Mouse (Mus musculus): ENCODE results near the gene Kcnd2. TPM values are rescaled to one million over a fixed set of nuclear protein-coding genes. Genes with fewer than 3 reads are reported as not detected.
"Not testable (repeated sequence)": the region's sequence is repeated elsewhere in the genome, so short reads cannot be mapped to it uniquely, and the experiment has no call there.

Gene Kcnd2
- total RNA-seq (2017): not detected in 2 replicates

- peak; percentile 12; the same call in 1 of the 2 replicates for ATAC-seq (replicated peaks; ENCODE audit: low read depth, poor library complexity, severe bottlenecking)
Observed at GRCm38 (mm10) chr6:21215491-21216191, at the start of gene Kcnd2. Kcnd2 (plus strand) TSS chr6:21215503.

DNA sequence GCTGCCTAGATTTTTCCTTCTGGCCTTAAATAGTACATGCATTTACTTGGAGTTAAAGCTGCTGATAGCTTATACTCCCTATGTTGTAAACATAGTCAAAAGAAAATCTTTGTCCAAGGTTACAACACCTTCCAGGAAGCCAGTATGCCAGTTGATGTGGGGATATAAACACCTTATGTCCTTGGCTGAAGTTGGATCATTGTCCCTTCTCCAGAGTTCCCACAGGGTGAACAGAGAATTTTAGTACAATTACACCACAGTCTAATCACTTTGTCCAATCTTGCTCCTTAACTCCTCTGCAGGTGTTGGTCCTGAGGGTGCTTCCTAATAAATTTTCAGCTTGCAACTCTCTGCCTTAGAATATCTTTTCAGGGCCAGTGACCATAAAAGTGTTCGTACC lies 48.7 kb upstream of the Kcnd2 start:
- ATAC-seq (replicated peaks; ENCODE audit: low read depth, poor library complexity, severe bottlenecking): no peak

DNA sequence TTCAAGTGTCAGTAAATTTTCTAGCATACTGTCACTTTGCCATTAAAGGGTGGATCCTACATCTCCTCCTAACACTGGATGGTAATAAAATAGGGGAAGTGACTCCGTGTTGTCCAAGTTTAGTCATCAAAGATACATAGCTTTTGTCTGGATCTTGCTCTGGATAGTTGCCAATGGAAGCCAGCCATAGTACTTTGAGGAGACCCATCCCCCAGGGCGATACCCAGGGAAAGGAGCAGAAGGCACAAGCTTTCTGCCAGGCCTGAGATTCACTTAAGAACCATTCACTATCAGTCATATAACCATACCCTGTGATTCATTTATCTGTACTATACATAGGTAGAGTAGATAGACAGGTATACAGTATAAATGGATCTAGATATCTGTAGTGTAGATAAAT lies 20.0 kb upstream of the Kcnd2 start:
- ATAC-seq (replicated peaks; ENCODE audit: low read depth, poor library complexity, severe bottlenecking): no peak

GRCm38 (mm10) chr6:21213865-21214672 lies 1.2 kb upstream of the Kcnd2 start:
- peak; percentile 89 for ATAC-seq (replicated peaks; ENCODE audit: low read depth, poor library complexity, severe bottlenecking)

DNA sequence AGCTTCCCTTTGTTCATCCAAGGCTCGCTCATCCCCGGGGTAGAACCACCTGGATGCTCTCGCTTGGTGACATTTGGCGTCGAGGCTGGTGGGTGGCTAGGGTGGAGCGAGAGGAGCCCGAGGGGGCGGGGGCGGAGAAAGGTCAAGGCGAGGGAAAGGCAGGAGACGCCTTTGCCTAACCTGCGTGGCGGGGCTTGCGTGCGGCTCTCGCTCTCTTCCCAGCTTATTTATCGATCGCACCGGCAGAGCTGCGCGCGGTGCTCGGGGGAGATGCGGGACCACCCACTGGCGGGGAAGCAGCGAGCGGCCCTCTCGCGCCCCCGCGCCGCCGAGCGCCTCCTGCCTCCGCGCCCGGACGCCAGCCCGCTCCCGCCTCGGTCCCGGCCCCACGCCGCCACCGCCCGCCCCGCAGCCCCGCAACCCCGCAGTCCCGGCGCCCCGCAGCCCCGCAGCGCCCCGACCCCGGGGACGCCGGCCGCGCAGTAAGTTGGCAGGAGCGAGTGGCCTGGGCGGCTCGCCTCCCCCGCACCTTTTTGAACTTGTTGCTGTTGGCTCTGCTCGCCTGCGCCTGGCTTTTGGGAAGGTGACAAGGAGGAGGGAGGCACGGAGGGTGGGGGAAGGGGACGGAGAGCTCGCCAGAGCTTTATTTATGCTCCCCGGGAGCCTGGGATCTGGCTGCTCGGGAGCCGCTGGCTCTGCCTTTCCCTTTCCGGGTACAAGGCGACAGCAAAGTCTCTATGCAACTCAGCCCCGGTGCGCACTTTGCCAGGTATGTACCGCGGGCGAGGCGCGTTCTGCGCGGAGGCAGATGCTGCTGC lies 421 bp upstream of the Kcnd2 start:
- 0 out of 2 replicates have a peak, but pooled peaks have one; percentile 15 for ATAC-seq (replicated peaks; ENCODE audit: low read depth, poor library complexity, severe bottlenecking)

DNA sequence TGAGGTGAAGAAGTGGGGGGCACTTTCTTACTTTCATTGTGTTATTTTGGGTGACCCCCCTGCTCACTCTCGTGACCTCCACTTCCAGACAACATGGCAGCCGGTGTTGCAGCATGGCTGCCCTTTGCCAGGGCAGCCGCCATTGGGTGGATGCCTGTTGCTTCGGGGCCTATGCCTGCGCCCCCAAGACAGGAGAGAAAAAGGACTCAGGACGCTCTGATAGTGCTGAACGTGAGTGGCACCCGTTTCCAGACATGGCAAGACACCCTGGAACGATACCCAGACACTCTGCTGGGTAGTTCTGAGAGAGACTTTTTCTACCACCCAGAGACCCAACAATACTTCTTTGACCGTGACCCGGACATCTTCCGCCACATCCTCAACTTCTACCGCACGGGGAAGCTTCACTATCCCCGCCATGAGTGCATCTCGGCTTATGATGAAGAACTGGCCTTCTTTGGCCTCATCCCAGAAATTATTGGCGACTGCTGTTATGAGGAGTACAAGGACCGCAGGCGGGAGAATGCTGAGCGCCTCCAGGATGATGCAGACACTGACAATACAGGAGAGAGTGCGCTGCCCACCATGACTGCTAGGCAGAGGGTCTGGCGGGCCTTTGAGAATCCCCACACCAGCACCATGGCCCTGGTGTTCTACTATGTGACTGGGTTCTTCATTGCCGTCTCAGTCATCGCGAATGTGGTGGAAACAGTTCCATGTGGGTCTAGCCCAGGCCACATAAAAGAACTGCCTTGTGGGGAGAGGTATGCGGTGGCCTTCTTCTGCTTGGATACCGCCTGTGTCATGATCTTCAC lies 1.1 kb downstream of the Kcnd2 start:
- no peak for ATAC-seq (replicated peaks; ENCODE audit: low read depth, poor library complexity, severe bottlenecking)

- no peak for ATAC-seq (replicated peaks; ENCODE audit: low read depth, poor library complexity, severe bottlenecking)
Observed at GRCm38 (mm10) chr6:21217156-21217555, 1.9 kb downstream of the Kcnd2 start.

DNA sequence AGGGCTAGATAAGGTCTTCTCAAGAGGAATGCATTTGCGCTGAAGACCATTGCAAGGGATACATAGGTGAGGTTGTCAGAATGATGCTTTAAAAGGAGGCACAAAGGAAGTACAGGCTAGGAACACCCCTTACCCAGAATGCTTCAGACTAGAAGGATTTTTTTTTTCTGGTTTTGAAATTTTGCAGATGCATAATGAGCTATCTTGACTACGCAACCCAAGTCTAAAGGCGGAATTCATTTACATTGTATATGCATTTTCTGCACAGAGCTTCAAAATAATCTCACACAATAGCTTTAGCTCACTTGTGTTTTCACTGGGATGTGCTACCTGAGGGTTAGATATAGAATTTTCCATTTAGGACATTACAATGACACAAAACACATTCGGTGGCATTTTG lies 10.8 kb downstream of the Kcnd2 start:
- ATAC-seq (replicated peaks; ENCODE audit: low read depth, poor library complexity, severe bottlenecking): no peak

- ATAC-seq (replicated peaks; ENCODE audit: low read depth, poor library complexity, severe bottlenecking): no peak
Observed at GRCm38 (mm10) chr6:21259031-21259430, 43.7 kb downstream of the Kcnd2 start.

- no peak for ATAC-seq (replicated peaks; ENCODE audit: low read depth, poor library complexity, severe bottlenecking)
Observed at GRCm38 (mm10) chr6:21267897-21268296, 52.6 kb downstream of the Kcnd2 start.

GRCm38 (mm10) chr6:21277343-21277933 lies 62.1 kb downstream of the Kcnd2 start:
- ATAC-seq (replicated peaks; ENCODE audit: low read depth, poor library complexity, severe bottlenecking): no peak

DNA sequence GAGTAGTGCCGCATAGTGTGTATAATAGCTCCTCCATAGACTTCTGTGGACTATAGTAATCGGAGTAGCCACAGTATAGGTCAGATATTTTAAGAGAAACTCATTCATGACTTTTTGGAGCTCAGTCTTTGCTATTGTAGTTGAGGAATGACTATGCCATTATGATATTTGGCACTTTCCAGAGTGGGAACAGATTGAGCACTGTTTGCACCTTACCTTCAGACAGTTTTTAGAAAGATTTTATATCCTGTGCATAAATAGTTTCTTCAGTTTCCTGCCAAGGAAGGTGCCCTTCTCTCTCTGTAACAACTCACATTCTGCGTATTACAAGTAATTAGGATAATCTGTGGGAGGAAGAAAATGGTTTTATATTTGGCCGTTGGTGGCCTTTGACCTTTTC lies 89.6 kb downstream of the Kcnd2 start:
- no peak for ATAC-seq (replicated peaks; ENCODE audit: low read depth, poor library complexity, severe bottlenecking)

DNA sequence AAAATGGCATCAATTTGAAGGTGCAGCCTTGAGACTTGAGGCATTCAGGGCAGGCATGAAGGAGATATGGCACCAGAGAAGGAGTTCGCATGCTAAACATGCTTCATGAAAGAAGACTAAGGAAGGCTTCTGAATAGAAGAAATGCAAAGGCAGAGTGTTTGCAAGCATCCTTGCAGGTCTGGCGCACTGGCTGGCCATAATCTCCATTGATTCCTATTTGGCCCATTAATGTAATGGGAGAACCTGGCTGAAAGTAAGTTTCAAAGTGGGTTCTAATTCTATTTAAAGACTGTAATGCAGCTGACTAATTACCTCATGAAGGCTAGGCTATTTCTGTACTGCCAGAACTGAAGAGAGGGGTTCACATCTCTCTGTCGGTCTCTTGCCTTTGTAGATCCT lies 94.9 kb downstream of the Kcnd2 start:
- ATAC-seq (replicated peaks; ENCODE audit: low read depth, poor library complexity, severe bottlenecking): no peak

DNA sequence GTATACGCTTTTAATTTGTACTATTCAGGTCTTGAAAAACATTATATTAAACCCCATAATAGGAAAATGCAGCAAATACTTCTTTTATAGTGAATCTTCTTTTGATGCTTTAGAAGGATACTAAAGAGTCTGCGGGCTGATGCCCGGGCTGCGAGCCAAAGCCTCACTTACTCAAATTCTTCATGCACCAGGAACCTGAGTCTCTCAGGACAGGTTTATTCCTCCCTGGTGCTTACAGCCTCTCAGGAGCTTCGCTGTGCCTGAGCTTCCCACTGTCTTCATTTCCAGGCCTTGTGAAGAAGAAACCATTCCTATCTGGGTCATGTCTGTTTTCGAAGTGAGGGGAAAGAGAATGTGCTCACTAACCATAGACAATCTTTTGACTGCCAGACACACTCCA lies 106.1 kb downstream of the Kcnd2 start:
- ATAC-seq (replicated peaks; ENCODE audit: low read depth, poor library complexity, severe bottlenecking): no peak

GRCm38 (mm10) chr6:21322211-21322610 lies 106.9 kb downstream of the Kcnd2 start:
- ATAC-seq (replicated peaks; ENCODE audit: low read depth, poor library complexity, severe bottlenecking): 0 out of 2 replicates have a peak, but pooled peaks have one; percentile 25

DNA sequence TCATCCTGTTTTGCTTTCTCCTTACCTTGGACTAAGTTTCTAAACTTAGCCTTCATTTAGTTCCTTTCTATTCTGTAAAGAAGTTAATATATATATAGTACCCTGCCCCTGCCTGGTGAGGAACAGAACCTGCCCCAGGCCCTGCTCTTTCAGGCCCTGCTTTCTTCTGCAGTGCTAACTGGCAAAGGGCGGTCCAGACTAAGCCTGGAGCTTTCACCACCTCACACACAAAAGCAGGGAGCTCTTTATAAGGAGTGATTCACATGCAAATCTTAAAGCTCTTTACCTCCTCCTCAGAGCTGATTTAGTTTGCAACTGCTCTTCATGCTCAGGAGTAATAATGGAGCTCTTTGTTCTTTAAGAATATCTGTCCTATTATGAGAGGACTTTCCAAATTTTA lies 109.9 kb downstream of the Kcnd2 start:
- ATAC-seq (replicated peaks; ENCODE audit: low read depth, poor library complexity, severe bottlenecking): no peak

DNA sequence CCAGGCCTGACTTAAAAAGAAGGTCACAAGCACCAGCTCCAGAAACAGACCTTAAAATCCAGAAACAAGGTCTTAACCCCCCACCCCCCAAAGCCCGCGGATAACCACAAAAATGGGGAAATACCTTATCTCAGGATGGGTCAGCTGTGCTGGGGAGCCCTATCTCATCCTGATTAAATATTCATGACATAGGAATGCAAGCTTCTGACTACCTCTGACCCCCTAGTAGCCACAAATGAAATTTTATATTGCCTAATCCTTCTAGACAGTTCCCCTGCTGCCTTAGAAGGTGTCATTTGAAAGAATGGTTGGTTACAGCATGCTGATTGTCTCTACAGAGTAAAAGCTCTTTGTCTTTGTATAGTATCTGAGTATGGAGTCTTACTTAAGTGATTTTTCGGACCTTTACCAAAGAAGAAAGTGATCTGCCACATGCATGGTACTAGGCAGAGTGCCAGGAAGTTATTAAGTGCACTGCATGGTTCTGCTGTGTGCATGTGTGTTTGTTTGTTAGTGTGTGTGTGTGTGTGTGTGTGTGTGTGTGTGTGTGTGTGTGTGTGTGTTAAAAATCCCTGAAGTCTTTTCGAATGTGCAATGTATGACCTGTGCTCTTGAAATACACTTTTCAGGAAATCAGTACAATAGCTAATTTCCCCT lies 111.9 kb downstream of the Kcnd2 start:
- peak; percentile 54 for ATAC-seq (replicated peaks; ENCODE audit: low read depth, poor library complexity, severe bottlenecking)

DNA sequence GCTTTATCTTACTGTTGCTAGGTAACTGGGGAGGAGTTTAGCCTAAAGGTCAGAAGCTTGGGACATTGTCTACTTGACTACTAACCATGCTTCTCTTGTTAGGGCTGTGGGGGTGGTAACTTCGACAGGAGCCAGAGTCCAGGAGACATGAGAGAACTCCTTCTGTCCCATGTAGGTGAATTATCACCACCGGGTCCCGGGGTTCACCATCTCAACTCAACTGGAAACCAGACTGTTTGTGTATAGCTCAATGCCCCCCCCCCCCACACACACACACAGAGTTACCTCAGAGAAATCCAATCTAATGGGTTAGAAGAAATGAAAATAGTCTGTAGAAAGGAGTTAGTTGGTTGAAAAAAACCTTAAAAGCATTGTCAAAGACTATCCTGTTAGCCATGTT lies 170.0 kb downstream of the Kcnd2 start:
- ATAC-seq (replicated peaks; ENCODE audit: low read depth, poor library complexity, severe bottlenecking): not testable (repeated sequence)

- no peak for ATAC-seq (replicated peaks; ENCODE audit: low read depth, poor library complexity, severe bottlenecking)
Observed at GRCm38 (mm10) chr6:21391776-21392175, 176.5 kb downstream of the Kcnd2 start.

Data from common myeloid progenitor, adult 5-6 weeks (primary cell).